Mouse (Mus musculus) liver, adult 2 months (tissue): ENCODE measurements around the gene Lamp2.
"Not testable (repeated sequence)": the region's sequence is repeated elsewhere in the genome, so short reads cannot be mapped to it uniquely, and the experiment has no call there.

Source experiments
- CTCF ChIP-seq: fragments of 200-500 bp; IDR thresholded peaks from 2 replicates; pipeline ENCODE4 v1.5.1; 2011; ENCODE audit warnings: low read depth, low read length, control low read depth
- POLR2A ChIP-seq: fragments of 200-500 bp; IDR thresholded peaks from 2 replicates; pipeline ENCODE4 v1.6.1; 2011; ENCODE audit warnings: low read length, control low read depth; ENCODE audit not compliant: insufficient read depth; ENCODE audit errors: extremely low read depth

DNA sequence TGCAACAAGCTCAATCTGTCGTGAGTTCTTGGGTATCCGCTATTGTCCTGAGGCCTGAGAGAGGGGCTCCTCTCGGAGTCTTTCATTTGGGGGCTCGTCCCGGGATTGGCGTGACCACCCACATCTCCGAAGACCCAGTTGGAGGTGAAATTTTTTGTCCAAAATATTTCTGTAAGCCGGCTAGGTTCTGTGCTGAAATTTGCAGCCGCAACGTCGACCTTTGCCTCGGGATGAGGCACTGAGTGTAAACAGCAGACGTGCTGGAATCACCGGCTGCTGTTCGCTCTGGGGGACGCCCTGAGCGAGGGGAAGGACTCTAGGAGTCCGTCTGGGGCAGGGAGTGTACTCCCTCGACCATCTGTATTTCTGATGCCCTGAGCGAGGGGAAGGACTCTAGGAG is 29.2 kb upstream of the Lamp2 start:
- not testable (repeated sequence) for TF ChIP-seq CTCF, POLR2A
